Mouse (Mus musculus): Measurements from ENCODE around the gene Cyth3. TPM values are rescaled to one million over a fixed set of nuclear protein-coding genes. Genes with fewer than 3 reads are reported as not detected.
A peak's percentile ranks its signal among the peaks of the same experiment; 100 is the strongest.

Gene Cyth3
- polyA plus RNA-seq, 1 experiment from 2014 or later, result 62.8 TPM

GRCm38 (mm10) chr5:143670740-143671415 is 48.6 kb downstream of the Cyth3 start:
- DNase-seq (ENCODE audit: low spot score) (no peak), ATAC-seq (replicated peaks; ENCODE audit: low FRiP score) (no peak)
- Histone ChIP-seq H3K4me1 (replicated peaks; ENCODE audit: control insufficient read depth, insufficient read depth, low read length) (peaks cover 32% of the 10 kb centered on the region), H3K4me3 (ENCODE audit: low read depth, low read length) (no peak overlapping the region), H3K27ac (ENCODE audit: low read depth, low read length) (no peak overlapping the region), H3K36me3 (ENCODE audit: control insufficient read depth, insufficient read depth, low read length) (no peaks in the 10 kb centered on the region), H3K27me3 (replicated peaks; ENCODE audit: control insufficient read depth, insufficient read depth, low read length) (no peaks in the 10 kb centered on the region), H3K9ac (ENCODE audit: low read depth, low read length) (no peak overlapping the region), H3K9me3 (ENCODE audit: control insufficient read depth, low read length) (no peaks in the 10 kb centered on the region), H3K4me2 (no peak overlapping the region)
- WGBS, result 95% methylated on average over 6 of the region's 6 CpGs

- H3K27me3 ChIP-seq (replicated peaks; ENCODE audit: control insufficient read depth, insufficient read depth, low read length), result no peaks in the 10 kb centered on the region
- no peaks in the 10 kb centered on the region for H3K36me3 ChIP-seq (ENCODE audit: control insufficient read depth, insufficient read depth, low read length)
- no peak overlapping the region for H3K4me3 ChIP-seq (ENCODE audit: low read depth, low read length)
- no peak overlapping the region for H3K27ac ChIP-seq (ENCODE audit: low read depth, low read length)
- H3K4me1 ChIP-seq (replicated peaks; ENCODE audit: control insufficient read depth, insufficient read depth, low read length), result peaks cover 63% of the 10 kb centered on the region
- 0 out of 2 replicates have a peak, but pooled peaks have one; percentile 17 for ATAC-seq (replicated peaks; ENCODE audit: low FRiP score)
- H3K9ac ChIP-seq (ENCODE audit: low read depth, low read length), result no peak overlapping the region
- no peaks in the 10 kb centered on the region for H3K9me3 ChIP-seq (ENCODE audit: control insufficient read depth, low read length)
- WGBS, result 52% methylated on average over 5 of the region's 5 CpGs
- no peak overlapping the region for H3K4me2 ChIP-seq
- DNase-seq (ENCODE audit: low spot score), result no peak
These were observed 52.3 kb downstream of the Cyth3 start for GRCm38 (mm10) chr5:143674576-143674975.

DNA sequence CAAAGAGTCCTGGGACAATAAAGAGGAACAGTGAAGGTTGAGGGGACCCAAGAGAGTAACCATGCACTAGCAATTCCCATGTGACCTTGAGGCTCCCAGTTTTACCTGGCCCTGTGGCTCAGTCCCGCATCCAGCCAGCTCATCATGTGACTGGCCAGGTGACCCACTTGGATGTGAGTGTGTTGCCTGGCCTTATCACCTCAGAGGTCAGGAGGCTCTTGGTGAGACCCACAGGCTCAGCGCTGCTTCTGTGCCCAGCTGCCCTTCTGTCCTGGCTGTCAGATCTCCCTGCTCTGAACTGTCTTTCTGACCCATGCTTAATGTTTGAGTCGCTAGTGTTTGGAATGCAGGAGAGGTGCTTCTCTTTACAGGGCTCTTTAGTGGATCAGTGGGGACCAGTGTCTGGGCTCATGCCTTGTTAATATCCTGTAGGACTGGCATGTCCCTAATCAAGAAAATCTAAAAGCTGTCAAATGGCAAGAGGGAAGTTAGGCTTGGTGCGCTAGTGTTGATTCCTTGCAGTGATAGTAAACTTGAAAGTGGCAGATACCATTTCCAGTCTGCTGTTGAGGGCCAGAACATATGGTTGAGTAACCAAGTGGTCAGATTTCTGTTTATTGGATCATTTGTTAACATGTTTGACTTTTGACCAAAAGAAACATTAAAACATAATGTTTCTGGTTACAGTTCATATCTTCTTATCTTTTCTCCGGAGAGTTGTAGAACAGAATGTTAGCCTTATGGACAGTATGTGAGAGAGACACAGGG is 54.2 kb downstream of the Cyth3 start:
- Histone ChIP-seq H3K4me1 (replicated peaks; ENCODE audit: control insufficient read depth, insufficient read depth, low read length) (peaks cover 60% of the 10 kb centered on the region), H3K9me3 (ENCODE audit: control insufficient read depth, low read length) (no peaks in the 10 kb centered on the region), H3K4me3 (ENCODE audit: low read depth, low read length) (no peak overlapping the region), H3K4me2 (no peak overlapping the region), H3K9ac (ENCODE audit: low read depth, low read length) (no peak overlapping the region), H3K27me3 (replicated peaks; ENCODE audit: control insufficient read depth, insufficient read depth, low read length) (no peaks in the 10 kb centered on the region), H3K27ac (ENCODE audit: low read depth, low read length) (no peak overlapping the region), H3K36me3 (ENCODE audit: control insufficient read depth, insufficient read depth, low read length) (no peaks in the 10 kb centered on the region)
- no peak for DNase-seq (ENCODE audit: low spot score)
- no peak for ATAC-seq (replicated peaks; ENCODE audit: low FRiP score)
- 68% methylated on average over 5 of the region's 5 CpGs for WGBS

DNA sequence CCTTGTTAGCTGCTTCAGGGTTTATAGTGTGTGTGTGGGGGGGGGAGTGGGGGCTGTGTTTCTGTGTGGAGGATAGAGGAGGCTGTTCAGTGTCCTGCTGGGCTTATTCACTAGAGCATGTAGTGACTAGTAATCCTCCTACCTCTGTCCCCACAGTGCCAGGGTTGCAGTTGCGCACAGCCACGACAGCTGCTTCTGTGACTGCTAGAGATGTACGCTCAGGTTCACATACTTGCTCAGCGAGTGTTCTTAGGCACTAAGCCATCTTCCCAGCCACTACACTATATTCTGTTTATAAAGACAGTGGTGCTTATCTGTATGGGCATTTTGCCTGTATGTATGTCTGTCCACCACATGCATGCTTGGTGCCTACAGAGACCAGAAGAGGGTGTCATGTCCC is 55.1 kb downstream of the Cyth3 start:
- DNase-seq (ENCODE audit: low spot score) (no peak), ATAC-seq (replicated peaks; ENCODE audit: low FRiP score) (no peak)
- 90% methylated on average over 4 of the region's 4 CpGs for WGBS
- Histone ChIP-seq H3K9me3 (ENCODE audit: control insufficient read depth, low read length) (no peaks in the 10 kb centered on the region), H3K4me1 (replicated peaks; ENCODE audit: control insufficient read depth, insufficient read depth, low read length) (peaks cover 56% of the 10 kb centered on the region), H3K27ac (ENCODE audit: low read depth, low read length) (no peak overlapping the region; the same call in 1 of the 2 replicates), H3K36me3 (ENCODE audit: control insufficient read depth, insufficient read depth, low read length) (no peaks in the 10 kb centered on the region), H3K4me3 (ENCODE audit: low read depth, low read length) (no peak overlapping the region), H3K4me2 (no peak overlapping the region), H3K27me3 (replicated peaks; ENCODE audit: control insufficient read depth, insufficient read depth, low read length) (no peaks in the 10 kb centered on the region), H3K9ac (ENCODE audit: low read depth, low read length) (no peak overlapping the region; the same call in 1 of the 2 replicates)

GRCm38 (mm10) chr5:143678634-143679271 is 56.5 kb downstream of the Cyth3 start:
- no peak overlapping the region; the same call in 1 of the 2 replicates for H3K4me2 ChIP-seq
- no peak overlapping the region for H3K27ac ChIP-seq (ENCODE audit: low read depth, low read length)
- no peaks in the 10 kb centered on the region for H3K27me3 ChIP-seq (replicated peaks; ENCODE audit: control insufficient read depth, insufficient read depth, low read length)
- peak; percentile 60; the same call in 1 of the 2 replicates for ATAC-seq (replicated peaks; ENCODE audit: low FRiP score)
- no peak overlapping the region for H3K4me3 ChIP-seq (ENCODE audit: low read depth, low read length)
- H3K9me3 ChIP-seq (ENCODE audit: control insufficient read depth, low read length), result no peaks in the 10 kb centered on the region
- no peaks in the 10 kb centered on the region for H3K36me3 ChIP-seq (ENCODE audit: control insufficient read depth, insufficient read depth, low read length)
- no peak overlapping the region for H3K9ac ChIP-seq (ENCODE audit: low read depth, low read length)
- H3K4me1 ChIP-seq (replicated peaks; ENCODE audit: control insufficient read depth, insufficient read depth, low read length), result peaks cover 52% of the 10 kb centered on the region
- WGBS, result 65% methylated on average over 6 of the region's 6 CpGs
- DNase-seq (ENCODE audit: low spot score), result no peak

- Histone ChIP-seq H3K4me2 (no peak overlapping the region), H3K27ac (ENCODE audit: low read depth, low read length) (no peak overlapping the region), H3K9me3 (ENCODE audit: control insufficient read depth, low read length) (no peaks in the 10 kb centered on the region), H3K9ac (ENCODE audit: low read depth, low read length) (no peak overlapping the region), H3K27me3 (replicated peaks; ENCODE audit: control insufficient read depth, insufficient read depth, low read length) (no peaks in the 10 kb centered on the region), H3K4me3 (ENCODE audit: low read depth, low read length) (no peak overlapping the region), H3K4me1 (replicated peaks; ENCODE audit: control insufficient read depth, insufficient read depth, low read length) (peaks cover 48% of the 10 kb centered on the region), H3K36me3 (ENCODE audit: control insufficient read depth, insufficient read depth, low read length) (no peaks in the 10 kb centered on the region)
- ATAC-seq (replicated peaks; ENCODE audit: low FRiP score) (no peak), DNase-seq (ENCODE audit: low spot score) (no peak)
- 52% methylated on average over 6 of the region's 6 CpGs for WGBS
These were observed 57.4 kb downstream of the Cyth3 start for GRCm38 (mm10) chr5:143679654-143680053.

- WGBS, result 82% methylated on average over 6 of the region's 6 CpGs
These were observed 61.4 kb downstream of the Cyth3 start for GRCm38 (mm10) chr5:143683696-143684095.

GRCm38 (mm10) chr5:143684911-143685390 is 62.7 kb downstream of the Cyth3 start:
- H3K27ac ChIP-seq (ENCODE audit: low read depth, low read length), result no peak overlapping the region
- ATAC-seq (replicated peaks; ENCODE audit: low FRiP score) (no peak), DNase-seq (ENCODE audit: low spot score) (no peak)
- H3K9ac ChIP-seq (ENCODE audit: low read depth, low read length), result no peak overlapping the region
- WGBS, result 86% methylated on average over 8 of the region's 8 CpGs
- no peaks in the 10 kb centered on the region for H3K27me3 ChIP-seq (replicated peaks; ENCODE audit: control insufficient read depth, insufficient read depth, low read length)
- H3K4me2 ChIP-seq, result no peak overlapping the region
- peaks cover 21% of the 10 kb centered on the region for H3K36me3 ChIP-seq (ENCODE audit: control insufficient read depth, insufficient read depth, low read length)
- no peaks in the 10 kb centered on the region for H3K9me3 ChIP-seq (ENCODE audit: control insufficient read depth, low read length)
- H3K4me1 ChIP-seq (replicated peaks; ENCODE audit: control insufficient read depth, insufficient read depth, low read length), result peaks cover 8% of the 10 kb centered on the region
- no peak overlapping the region for H3K4me3 ChIP-seq (ENCODE audit: low read depth, low read length)

More at GRCm38 (mm10) chr5:143683696-143684095, 61.4 kb downstream of the Cyth3 start:
- H3K4me1 ChIP-seq (replicated peaks; ENCODE audit: control insufficient read depth, insufficient read depth, low read length), result peaks cover 18% of the 10 kb centered on the region
- ATAC-seq (replicated peaks; ENCODE audit: low FRiP score) (no peak), DNase-seq (ENCODE audit: low spot score) (no peak)
- 0 out of 2 replicates have a peak overlapping the region, but pooled peaks have one; percentile 6 for H3K27ac ChIP-seq (ENCODE audit: low read depth, low read length)
- H3K9me3 ChIP-seq (ENCODE audit: control insufficient read depth, low read length), result no peaks in the 10 kb centered on the region
- H3K4me2 ChIP-seq, result no peak overlapping the region
- peaks cover 21% of the 10 kb centered on the region; the same call in 1 of the 2 replicates for H3K36me3 ChIP-seq (ENCODE audit: control insufficient read depth, insufficient read depth, low read length)
- H3K27me3 ChIP-seq (replicated peaks; ENCODE audit: control insufficient read depth, insufficient read depth, low read length), result no peaks in the 10 kb centered on the region
- no peak overlapping the region for H3K9ac ChIP-seq (ENCODE audit: low read depth, low read length)
- H3K4me3 ChIP-seq (ENCODE audit: low read depth, low read length), result no peak overlapping the region

Data from liver, embryonic 11.5 days (tissue).